Mouse (Mus musculus): ENCODE results near the gene Uqcc3. TPM values are rescaled to one million over a fixed set of nuclear protein-coding genes. Genes with fewer than 3 reads are reported as not detected.

Gene Uqcc3
- total and polyA plus RNA-seq, 2 experiments from 2014 or later: 26.5 to 65.0 TPM

- H3K4me2 ChIP-seq (ENCODE audit: low read depth, low read length, poor library complexity, severe bottlenecking): no peak overlapping the region
- no peak for TF ChIP-seq CTCF (IDR thresholded peaks at IDR 0.05)
- H3K4me1 ChIP-seq (ENCODE audit: insufficient read depth, low read length): no peaks in the 10 kb centered on the region
- DNase-seq (ENCODE audit: low spot score): no peak
- H3K9ac ChIP-seq (replicated peaks; ENCODE audit: low read length, poor library complexity, severe bottlenecking): no peak overlapping the region
- H3K36me3 ChIP-seq (ENCODE audit: insufficient read depth, low read length): peaks cover 32% of the 10 kb centered on the region
- H3K27me3 ChIP-seq (ENCODE audit: insufficient read depth, low read length): no peaks in the 10 kb centered on the region
- H3K27ac ChIP-seq (ENCODE audit: low read depth, low read length): no peak overlapping the region
- no peak for ATAC-seq (ENCODE audit: low FRiP score)
- 79% methylated on average over 5 of the region's 5 CpGs for whole genome bisulfite sequencing
- no peak overlapping the region for H3K4me3 ChIP-seq (ENCODE audit: low read depth, low read length)
- H3K9me3 ChIP-seq (ENCODE audit: low read length): no peaks in the 10 kb centered on the region
Measured at GRCm38 (mm10) chr19:8848356-8848755, 32.4 kb downstream of the Uqcc3 start.

- Histone ChIP-seq H3K4me1 (ENCODE audit: insufficient read depth, low read length) (peaks cover 9% of the 10 kb centered on the region), H3K9ac (replicated peaks; ENCODE audit: low read length, poor library complexity, severe bottlenecking) (no peak overlapping the region), H3K27me3 (ENCODE audit: insufficient read depth, low read length) (no peaks in the 10 kb centered on the region), H3K36me3 (ENCODE audit: insufficient read depth, low read length) (peaks cover 38% of the 10 kb centered on the region), H3K4me3 (ENCODE audit: low read depth, low read length) (no peak overlapping the region), H3K9me3 (ENCODE audit: low read length) (no peaks in the 10 kb centered on the region), H3K4me2 (ENCODE audit: low read depth, low read length, poor library complexity, severe bottlenecking) (no peak overlapping the region), H3K27ac (ENCODE audit: low read depth, low read length) (no peak overlapping the region)
- ATAC-seq (ENCODE audit: low FRiP score): no peak
- WGBS: 54% methylated on average over 5 of the region's 5 CpGs
- peak; percentile 86 for DNase-seq (ENCODE audit: low spot score)
- TF ChIP-seq CTCF (IDR thresholded peaks at IDR 0.05): peak; percentile 84
Measured at GRCm38 (mm10) chr19:8844371-8845129, 36.2 kb downstream of the Uqcc3 start.

GRCm38 (mm10) chr19:8842961-8843360 lies 37.8 kb downstream of the Uqcc3 start:
- Histone ChIP-seq H3K9ac (replicated peaks; ENCODE audit: low read length, poor library complexity, severe bottlenecking) (no peak overlapping the region), H3K27ac (ENCODE audit: low read depth, low read length) (no peak overlapping the region), H3K9me3 (ENCODE audit: low read length) (no peaks in the 10 kb centered on the region), H3K4me2 (ENCODE audit: low read depth, low read length, poor library complexity, severe bottlenecking) (no peak overlapping the region), H3K27me3 (ENCODE audit: insufficient read depth, low read length) (no peaks in the 10 kb centered on the region), H3K36me3 (ENCODE audit: insufficient read depth, low read length) (peaks cover 31% of the 10 kb centered on the region), H3K4me3 (ENCODE audit: low read depth, low read length) (no peak overlapping the region), H3K4me1 (ENCODE audit: insufficient read depth, low read length) (peaks cover 9% of the 10 kb centered on the region)
- WGBS: 87% methylated on average over 6 of the region's 6 CpGs
- TF ChIP-seq CTCF (IDR thresholded peaks at IDR 0.05): no peak
- ATAC-seq (ENCODE audit: low FRiP score) (no peak), DNase-seq (ENCODE audit: low spot score) (no peak)

GRCm38 (mm10) chr19:8841012-8841411 lies 39.7 kb downstream of the Uqcc3 start:
- Histone ChIP-seq H3K9me3 (ENCODE audit: low read length) (no peaks in the 10 kb centered on the region), H3K9ac (replicated peaks; ENCODE audit: low read length, poor library complexity, severe bottlenecking) (peak overlapping the region; percentile 87), H3K27me3 (ENCODE audit: insufficient read depth, low read length) (no peaks in the 10 kb centered on the region), H3K4me2 (ENCODE audit: low read depth, low read length, poor library complexity, severe bottlenecking) (peak overlapping the region; percentile 85), H3K4me1 (ENCODE audit: insufficient read depth, low read length) (peaks cover 9% of the 10 kb centered on the region), H3K27ac (ENCODE audit: low read depth, low read length) (no peak overlapping the region), H3K4me3 (ENCODE audit: low read depth, low read length) (peak overlapping the region; percentile 68), H3K36me3 (ENCODE audit: insufficient read depth, low read length) (peaks cover 12% of the 10 kb centered on the region)
- no peak for TF ChIP-seq CTCF (IDR thresholded peaks at IDR 0.05)
- no peak for ATAC-seq (ENCODE audit: low FRiP score)
- WGBS: 92% methylated on average over 7 of the region's 7 CpGs
- DNase-seq (ENCODE audit: low spot score): no peak

GRCm38 (mm10) chr19:8839908-8840791 lies 40.6 kb downstream of the Uqcc3 start:
- peak overlapping the region; percentile 68 for H3K4me3 ChIP-seq (ENCODE audit: low read depth, low read length)
- peak overlapping the region; percentile 96 for H3K27ac ChIP-seq (ENCODE audit: low read depth, low read length)
- peak; percentile 76 for DNase-seq (ENCODE audit: low spot score)
- TF ChIP-seq CTCF (IDR thresholded peaks at IDR 0.05): peak; percentile 6; the same call in 1 of the 2 replicates
- WGBS: 10% methylated on average over 28 of the region's 29 CpGs
- peak overlapping the region; percentile 87 for H3K9ac ChIP-seq (replicated peaks; ENCODE audit: low read length, poor library complexity, severe bottlenecking)
- H3K9me3 ChIP-seq (ENCODE audit: low read length): no peaks in the 10 kb centered on the region
- no peaks in the 10 kb centered on the region for H3K27me3 ChIP-seq (ENCODE audit: insufficient read depth, low read length)
- peaks cover 9% of the 10 kb centered on the region for H3K4me1 ChIP-seq (ENCODE audit: insufficient read depth, low read length)
- peaks cover 6% of the 10 kb centered on the region; the same call in 1 of the 2 replicates for H3K36me3 ChIP-seq (ENCODE audit: insufficient read depth, low read length)
- peak overlapping the region; percentile 85 for H3K4me2 ChIP-seq (ENCODE audit: low read depth, low read length, poor library complexity, severe bottlenecking)
- ATAC-seq (ENCODE audit: low FRiP score): peak; percentile 21

Measured in midbrain, postnatal 0 days (tissue).